Mouse (Mus musculus) brain, embryonic 14.5 days (tissue): ENCODE results near the gene Olfr56.
"Not testable (repeated sequence)": the region's sequence is repeated elsewhere in the genome, so short reads cannot be mapped to it uniquely, and the experiment has no call there.

Source experiments
- CTCF ChIP-seq: fragments of 200-500 bp; IDR thresholded peaks from 2 replicates; pipeline ENCODE4 v1.5.1; 2012; ENCODE audit warnings: inconsistent platforms, mild to moderate bottlenecking, moderate library complexity, borderline replicate concordance; ENCODE audit not compliant: insufficient read depth, insufficient read length; ENCODE audit errors: extremely low read depth
- POLR2A ChIP-seq: fragments of 200-500 bp; IDR thresholded peaks from 2 replicates; pipeline ENCODE4 v1.6.1; 2012; ENCODE audit warnings: mild to moderate bottlenecking, inconsistent platforms, borderline replicate concordance; ENCODE audit not compliant: poor library complexity, insufficient read depth, insufficient read length, severe bottlenecking; ENCODE audit errors: extremely low read depth

DNA sequence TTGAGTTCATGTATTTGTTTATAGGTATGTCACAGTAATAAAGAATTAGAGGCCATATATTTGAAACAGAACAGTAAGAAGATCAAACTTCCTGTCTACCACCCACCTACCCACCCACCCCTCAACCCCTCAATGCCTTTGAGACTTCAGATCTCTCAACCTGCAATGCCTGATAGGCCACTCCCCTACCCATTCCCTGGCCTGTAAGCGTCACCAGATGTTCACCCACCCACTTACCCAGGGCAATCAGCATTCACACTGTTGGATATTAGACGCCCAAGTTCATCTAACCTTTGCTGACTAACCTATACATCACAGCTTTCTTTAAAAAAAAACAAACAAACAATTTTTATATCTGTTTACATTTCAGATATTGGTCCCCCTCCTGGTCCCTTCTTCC lies 11.3 kb downstream of the Olfr56 start:
- not testable (repeated sequence) for TF ChIP-seq CTCF, POLR2A
